Mouse (Mus musculus) ES-E14 (cell line): ENCODE data around the gene Chsy1. TPM values are rescaled to one million over a fixed set of nuclear protein-coding genes. Genes with fewer than 3 reads are reported as not detected.

Experiments
- DNase-seq: peaks from one replicate; pipeline ENCODE4 v3.0.0-alpha.2; 2013; ENCODE audit warnings: low read depth, low spot score
- H3K27ac ChIP-seq: 2 replicates; pipeline ENCODE4 v1.5.1; 2012; ENCODE audit warnings: low read depth, mild to moderate bottlenecking, low read length, moderate library complexity, mixed read lengths; ENCODE audit not compliant: poor library complexity, insufficient read depth, severe bottlenecking
- H3K36me3 ChIP-seq: 2 replicates; pipeline ENCODE4 v1.6.1; 2012; ENCODE audit warnings: mild to moderate bottlenecking, low read length, moderate library complexity, mixed read lengths; ENCODE audit not compliant: control insufficient read depth, poor library complexity, insufficient read depth, severe bottlenecking
- H3K4me1 ChIP-seq, 2 experiments: fragments of 150-350 bp in 1 of 2; sonication (generic) in 1 of 2; 2 replicates each; pipeline ENCODE4 v1.6.1; 2012; ENCODE audit warnings: low read length in 2 of 2, mild to moderate bottlenecking in 1 of 2, mixed read lengths in 1 of 2; ENCODE audit not compliant: control insufficient read depth in 2 of 2, insufficient read depth in 2 of 2, poor library complexity in 1 of 2
- H3K4me3 ChIP-seq, 2 experiments: fragments of 150-350 bp in 1 of 2; sonication (generic) in 1 of 2; 2 replicates each; pipeline ENCODE4 v1.5.1; 2012; ENCODE audit warnings: low read length in 2 of 2, low read depth in 1 of 2, mild to moderate bottlenecking in 1 of 2, mixed read lengths in 1 of 2; ENCODE audit not compliant: insufficient read depth in 1 of 2, poor library complexity in 1 of 2, severe bottlenecking in 1 of 2
- H3K9ac ChIP-seq: 2 replicates; pipeline ENCODE4 v1.6.1; 2012; ENCODE audit warnings: low read depth, mild to moderate bottlenecking, low read length, mixed read lengths; ENCODE audit not compliant: poor library complexity, insufficient read depth, severe bottlenecking
- H3K9me3 ChIP-seq: fragments of 150-350 bp; sonication (generic); 2 replicates; pipeline ENCODE4 v1.6.1; 2012; ENCODE audit warnings: low read depth, mild to moderate bottlenecking, low read length; ENCODE audit not compliant: control insufficient read depth, insufficient read depth
- CHD2 ChIP-seq: IDR thresholded peaks from 2 replicates; pipeline ENCODE4 v1.6.1; 2014; ENCODE audit warnings: mild to moderate bottlenecking, low read depth, low read length, inconsistent platforms
- HCFC1 ChIP-seq: IDR thresholded peaks from 2 replicates; pipeline ENCODE4 v1.6.1; 2012; ENCODE audit warnings: low read length, inconsistent platforms, borderline replicate concordance; ENCODE audit not compliant: insufficient read depth
- MAFK ChIP-seq: IDR thresholded peaks from 2 replicates; pipeline ENCODE4 v1.6.1; 2014; ENCODE audit warnings: mild to moderate bottlenecking, low read depth, low read length, inconsistent platforms; ENCODE audit not compliant: insufficient read depth
- ZC3H11A ChIP-seq: IDR thresholded peaks from 2 replicates; pipeline ENCODE4 v1.6.1; 2012; ENCODE audit warnings: low read depth, mild to moderate bottlenecking, inconsistent platforms, low read length, borderline replicate concordance
- ZNF384 ChIP-seq: IDR thresholded peaks from 2 replicates; pipeline ENCODE4 v1.6.1; 2012; ENCODE audit warnings: low read depth, low read length, inconsistent platforms
- in situ Hi-C, 2 experiments: fragments of 600-800 bp; cut with MboI; formaldehyde crosslinking; loops; one replicate each; pipeline ENCODE4 v1.15.1; 2025; ENCODE audit warnings: low sequenced_read_pairs in 2 of 2, inconsistent platforms in 1 of 2; ENCODE audit not compliant: unreplicated experiment in 2 of 2
- total RNA-seq: library from RNA; depleted of rRNA; stranded (reverse); fragments of 300-350 nt; gene quantifications from 2 replicates; pipeline ENCODE4 v1.2.3, GENCODE M21; 2012

Chsy1 gene
- total RNA-seq, 1 experiment, result 30.8 TPM

DNA sequence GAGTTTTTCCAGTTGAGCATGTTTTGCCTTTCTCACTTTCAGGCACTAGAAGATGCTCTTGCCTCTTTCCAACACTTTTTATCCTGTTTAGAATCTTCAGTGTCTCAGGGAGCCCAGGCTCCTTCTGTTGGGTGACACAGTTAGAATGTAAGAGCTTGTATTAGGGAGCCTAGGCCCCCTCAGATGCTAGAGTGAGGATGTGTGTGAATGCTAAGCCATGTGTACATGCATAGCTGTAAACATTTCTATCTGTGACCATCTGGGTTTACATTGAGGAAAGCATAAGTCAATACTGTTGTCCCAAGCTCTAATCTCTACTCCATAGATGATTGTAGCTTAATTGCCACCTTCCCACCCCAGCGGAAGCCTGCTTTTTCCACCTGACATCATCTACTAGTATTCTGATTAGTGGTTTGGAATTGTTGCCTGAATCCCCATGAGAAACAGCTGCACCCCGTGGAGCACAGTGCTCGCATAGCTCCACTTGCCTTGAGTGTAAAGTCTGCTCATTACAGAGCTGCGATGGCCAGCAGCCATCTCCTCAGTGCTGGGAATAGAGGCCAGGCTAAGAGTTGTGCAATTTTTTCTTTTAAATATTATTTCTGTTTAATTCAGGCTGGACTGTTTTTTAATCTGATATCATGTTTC, 31.7 kb downstream of the Chsy1 start:
- TF ChIP-seq ZNF384, result no peak
- no peak for TF ChIP-seq MAFK
- TF ChIP-seq HCFC1, result no peak
- no peak for TF ChIP-seq CHD2
- TF ChIP-seq ZC3H11A, result no peak
- in situ Hi-C loops, result no loop called here
- H3K9ac ChIP-seq, result no peak overlapping the region
- H3K4me1 ChIP-seq, result no peaks in the 10 kb centered on the region
- H3K27ac ChIP-seq, result no peak overlapping the region
- H3K4me3 ChIP-seq, result no peak overlapping the region
- H3K9me3 ChIP-seq, result no peaks in the 10 kb centered on the region; the same call in 1 of the 2 replicates
- DNase-seq, result no peak
- H3K36me3 ChIP-seq, result no peaks in the 10 kb centered on the region

DNA sequence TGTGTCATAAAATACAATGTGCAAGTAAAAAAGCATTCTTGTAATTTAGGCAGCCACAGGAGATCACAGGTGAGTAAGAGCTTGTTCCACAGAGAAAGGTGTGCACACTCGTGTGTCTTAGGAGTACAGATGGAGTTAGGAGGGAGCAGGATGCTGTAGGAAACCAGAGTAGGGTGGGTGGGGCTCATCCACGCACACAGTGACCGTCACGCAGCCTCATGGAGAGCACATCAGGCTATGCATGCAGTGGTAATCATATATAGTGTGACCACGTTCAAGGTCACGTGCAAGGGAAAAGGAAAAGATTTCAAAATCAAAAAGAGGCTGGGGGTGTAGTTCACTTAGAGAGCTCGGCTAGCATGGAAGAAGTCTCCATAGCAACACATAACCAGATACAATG, 33.2 kb downstream of the Chsy1 start:
- in situ Hi-C loops, result no loop called here
- no peak overlapping the region for H3K4me3 ChIP-seq
- H3K9ac ChIP-seq, result no peak overlapping the region
- H3K4me1 ChIP-seq, result no peaks in the 10 kb centered on the region
- TF ChIP-seq ZNF384 (no peak), MAFK (no peak), ZC3H11A (no peak), CHD2 (no peak), HCFC1 (no peak)
- no peak overlapping the region for H3K27ac ChIP-seq
- H3K9me3 ChIP-seq, result no peaks in the 10 kb centered on the region
- no peak for DNase-seq
- no peaks in the 10 kb centered on the region for H3K36me3 ChIP-seq

DNA sequence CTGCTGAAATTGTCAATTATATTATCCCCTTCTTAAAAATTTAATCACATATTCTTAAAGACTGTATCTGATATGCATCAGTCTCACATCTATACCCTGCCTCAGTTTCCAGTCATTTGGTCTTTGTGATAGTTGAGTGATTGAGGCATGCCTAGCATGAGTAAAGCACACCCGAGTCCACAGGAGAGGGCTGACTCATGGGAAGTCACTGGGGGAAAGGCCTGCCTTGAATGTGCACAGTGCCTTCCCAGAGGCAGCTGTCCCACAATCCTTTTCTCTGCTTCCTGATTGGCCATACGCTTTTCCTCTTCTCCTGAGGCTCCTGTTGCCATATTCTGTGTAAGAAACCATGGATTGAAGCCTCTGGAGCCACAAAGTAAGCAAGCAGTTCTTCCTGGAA, 35.2 kb downstream of the Chsy1 start:
- Histone ChIP-seq H3K9ac (no peak overlapping the region), H3K9me3 (no peaks in the 10 kb centered on the region), H3K36me3 (no peaks in the 10 kb centered on the region), H3K27ac (no peak overlapping the region), H3K4me3 (no peak overlapping the region), H3K4me1 (no peaks in the 10 kb centered on the region)
- in situ Hi-C loops, result no loop called here
- no peak for DNase-seq
- TF ChIP-seq HCFC1, result no peak
- no peak for TF ChIP-seq CHD2
- no peak for TF ChIP-seq ZC3H11A
- TF ChIP-seq MAFK, result no peak
- no peak for TF ChIP-seq ZNF384

DNA sequence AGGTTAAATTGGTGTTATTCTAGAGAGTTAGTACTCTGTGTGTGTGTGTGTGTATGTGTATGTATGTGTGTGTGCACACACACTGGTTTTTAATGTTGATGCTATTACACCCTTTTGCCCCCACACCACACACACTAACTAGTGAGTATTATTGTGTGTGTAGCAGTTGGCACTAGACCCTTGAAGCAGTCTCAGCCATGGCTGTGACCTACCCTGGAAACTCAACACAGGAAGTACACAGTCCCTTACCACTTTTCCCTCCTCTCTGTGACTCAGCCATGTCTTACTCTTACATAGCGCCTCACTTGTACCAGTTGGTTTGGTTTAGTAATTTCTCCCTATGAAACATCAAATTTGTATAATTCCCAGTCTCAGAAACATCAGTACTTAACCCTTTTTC, 37.8 kb downstream of the Chsy1 start:
- Histone ChIP-seq H3K36me3 (no peaks in the 10 kb centered on the region), H3K9ac (no peak overlapping the region), H3K9me3 (no peaks in the 10 kb centered on the region), H3K27ac (no peak overlapping the region), H3K4me3 (no peak overlapping the region), H3K4me1 (no peaks in the 10 kb centered on the region)
- in situ Hi-C loops, result no loop called here
- TF ChIP-seq ZNF384, result no peak
- no peak for TF ChIP-seq CHD2
- TF ChIP-seq HCFC1, result no peak
- TF ChIP-seq MAFK, result no peak
- TF ChIP-seq ZC3H11A, result no peak
- no peak for DNase-seq
